Mouse (Mus musculus) midbrain, embryonic 14.5 days (tissue): Measurements from ENCODE around the gene Gm11060. TPM values are rescaled to one million over a fixed set of nuclear protein-coding genes. Genes with fewer than 3 reads are reported as not detected.
A peak's percentile ranks its signal among the peaks of the same experiment; 100 is the strongest.

Experiments
- ATAC-seq: fragments of 200-750 bp; cut with Nextera tagmentation; 2 replicates; pipeline ENCODE4 v1.8.0; 2017; ENCODE audit warnings: moderate number of reproducible peaks, moderate library complexity; ENCODE audit not compliant: low FRiP score, low TSS enrichment
- DNase-seq: peaks from one replicate; pipeline ENCODE4 v3.0.0-alpha.2; 2015
- H3K27ac ChIP-seq: fragments of 300-500 bp; sonication (generic); replicated peaks from 2 replicates; pipeline ENCODE4 v1.5.1; 2014; ENCODE audit warnings: mild to moderate bottlenecking, low read depth, low read length, moderate library complexity
- H3K27me3 ChIP-seq: fragments of 300-500 bp; sonication (generic); 2 replicates; pipeline ENCODE4 v1.6.1; 2014; ENCODE audit warnings: low read length, control low read depth, mixed read lengths; ENCODE audit not compliant: control insufficient read depth, insufficient read depth
- H3K36me3 ChIP-seq: fragments of 300-500 bp; sonication (generic); 2 replicates; pipeline ENCODE4 v1.6.1; 2014; ENCODE audit warnings: low read length, control low read depth; ENCODE audit not compliant: control insufficient read depth, insufficient read depth
- H3K4me1 ChIP-seq: fragments of 300-500 bp; sonication (generic); 2 replicates; pipeline ENCODE4 v1.6.1; 2014; ENCODE audit warnings: mild to moderate bottlenecking, antibody characterized with exemption, low read length, control low read depth; ENCODE audit not compliant: control insufficient read depth, insufficient read depth
- H3K4me2 ChIP-seq: fragments of 300-500 bp; sonication (generic); 2 replicates; pipeline ENCODE4 v1.6.1; 2014; ENCODE audit warnings: mild to moderate bottlenecking, low read length, moderate library complexity
- H3K4me3 ChIP-seq: fragments of 300-500 bp; sonication (generic); replicated peaks from 2 replicates; pipeline ENCODE4 v1.5.1; 2014; ENCODE audit warnings: low read depth, low read length
- H3K9ac ChIP-seq: fragments of 300-500 bp; sonication (generic); replicated peaks from 2 replicates; pipeline ENCODE4 v1.6.1; 2014; ENCODE audit warnings: mild to moderate bottlenecking, low read length, moderate library complexity
- H3K9me3 ChIP-seq: fragments of 300-500 bp; sonication (generic); 2 replicates; pipeline ENCODE4 v1.6.1; 2016; ENCODE audit warnings: low read length, control low read depth, mixed read lengths; ENCODE audit not compliant: control insufficient read depth
- WGBS: fragments of 180-500 bp; shearing (Covaris S2); extraction: QIAGEN DNeasy Blood & Tissue Kit; methylation state at CpG from one replicate; pipeline ENCODE4 v1.1.7; 2014; 5-methylcytosine and 5-hydroxymethylcytosine counted together
- polyA plus RNA-seq: library from polyadenylated mRNA; unstranded; fragments of >200 nt; fragmentation: Nextera tagmentation; extraction: Ambion mirVana; gene quantifications from 2 replicates; pipeline ENCODE4 v1.2.1, GENCODE M21; 2014

Gm11060 gene
- polyA plus RNA-seq, 1 experiment from 2014 or later = not detected

- ATAC-seq (no peak), DNase-seq (no peak)
- peaks cover 95% of the 10 kb centered on the region for H3K27me3 ChIP-seq
- H3K9ac ChIP-seq = no peak overlapping the region
- no peak overlapping the region for H3K27ac ChIP-seq
- no peak overlapping the region for H3K4me2 ChIP-seq
- H3K4me1 ChIP-seq = no peaks in the 10 kb centered on the region
- under 1% methylated on average over 9 of the region's 9 CpGs for WGBS
- H3K36me3 ChIP-seq = no peaks in the 10 kb centered on the region
- H3K4me3 ChIP-seq = no peak overlapping the region
- H3K9me3 ChIP-seq = no peaks in the 10 kb centered on the region
These were observed 32.1 kb downstream of the Gm11060 start for GRCm38 (mm10) chr2:105123881-105124280.

DNA sequence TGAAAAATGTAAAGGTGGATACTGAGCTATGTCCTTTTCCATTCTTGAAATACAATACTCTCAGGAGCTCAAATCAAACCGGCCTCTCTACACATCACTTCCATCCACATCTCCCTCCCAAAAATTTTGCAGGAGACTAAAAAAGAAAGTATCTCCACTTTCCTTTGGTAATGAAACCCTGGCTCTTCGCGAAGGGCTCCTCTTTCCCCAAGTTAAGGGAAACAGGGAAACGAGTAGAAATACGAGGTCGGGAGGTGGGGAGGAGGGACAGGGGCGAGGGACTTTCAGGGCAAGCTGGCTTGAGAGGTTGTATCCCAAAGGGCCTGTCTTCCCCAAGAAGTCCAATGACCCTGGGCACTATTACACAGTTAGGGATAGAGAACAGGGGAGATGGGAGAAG lies 32.6 kb downstream of the Gm11060 start:
- Histone ChIP-seq H3K27me3 (peaks cover 95% of the 10 kb centered on the region), H3K4me2 (no peak overlapping the region), H3K9me3 (no peaks in the 10 kb centered on the region), H3K9ac (no peak overlapping the region), H3K36me3 (no peaks in the 10 kb centered on the region), H3K27ac (no peak overlapping the region), H3K4me3 (no peak overlapping the region), H3K4me1 (no peaks in the 10 kb centered on the region)
- 2% methylated on average over 7 of the region's 7 CpGs for WGBS
- no peak for DNase-seq
- no peak for ATAC-seq

DNA sequence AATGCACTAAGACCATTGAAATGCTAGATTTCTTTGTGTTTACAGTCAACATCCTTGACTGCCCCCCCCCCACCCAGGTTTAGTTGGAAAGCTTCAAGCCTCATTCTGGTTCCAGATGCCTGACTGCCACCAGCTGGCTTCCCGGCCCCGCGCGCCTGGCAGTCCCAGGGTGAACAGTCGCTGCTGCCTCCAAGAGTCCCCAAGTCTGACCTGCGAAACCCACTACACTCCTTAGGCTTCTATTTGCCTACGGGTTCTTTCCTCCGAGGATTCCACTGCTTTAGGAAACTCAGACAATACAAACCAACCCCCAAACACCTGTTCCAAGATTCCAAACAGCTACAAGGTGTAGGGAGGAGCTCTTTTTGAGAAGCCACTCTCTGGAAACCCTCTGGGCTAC lies 33.4 kb downstream of the Gm11060 start:
- ATAC-seq (no peak), DNase-seq (no peak)
- no peak overlapping the region for H3K4me3 ChIP-seq
- H3K4me2 ChIP-seq = no peak overlapping the region
- peaks cover 96% of the 10 kb centered on the region for H3K27me3 ChIP-seq
- H3K4me1 ChIP-seq = no peaks in the 10 kb centered on the region
- no peak overlapping the region for H3K9ac ChIP-seq
- no peaks in the 10 kb centered on the region for H3K36me3 ChIP-seq
- H3K27ac ChIP-seq = no peak overlapping the region
- H3K9me3 ChIP-seq = no peaks in the 10 kb centered on the region
- 1% methylated on average over 8 of the region's 8 CpGs for WGBS

DNA sequence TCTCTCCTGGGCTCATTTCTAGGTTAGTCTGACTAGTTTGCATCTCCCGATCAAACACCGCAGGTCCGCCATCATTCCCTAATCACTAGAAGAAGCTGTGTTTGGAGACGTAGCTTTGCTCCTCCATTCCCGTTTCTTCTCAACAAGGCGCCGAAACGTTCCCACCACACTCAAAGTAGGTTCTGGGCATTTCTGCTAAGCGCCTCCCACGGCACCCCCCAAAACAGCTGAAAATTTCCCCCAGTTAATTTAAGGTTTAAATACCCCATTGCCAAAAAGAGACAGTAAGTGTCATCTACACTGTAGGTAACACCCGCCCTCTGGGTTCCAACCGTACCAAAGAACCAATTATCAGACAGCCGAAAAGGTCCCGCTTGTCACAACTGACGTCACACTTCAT lies 33.8 kb downstream of the Gm11060 start:
- Histone ChIP-seq H3K4me2 (no peak overlapping the region), H3K4me1 (no peaks in the 10 kb centered on the region), H3K36me3 (no peaks in the 10 kb centered on the region), H3K9me3 (no peaks in the 10 kb centered on the region), H3K9ac (no peak overlapping the region), H3K4me3 (no peak overlapping the region), H3K27ac (no peak overlapping the region), H3K27me3 (peaks cover 96% of the 10 kb centered on the region)
- peak; percentile 11 for DNase-seq
- WGBS = 3% methylated on average over 15 of the region's 15 CpGs
- ATAC-seq = no peak

DNA sequence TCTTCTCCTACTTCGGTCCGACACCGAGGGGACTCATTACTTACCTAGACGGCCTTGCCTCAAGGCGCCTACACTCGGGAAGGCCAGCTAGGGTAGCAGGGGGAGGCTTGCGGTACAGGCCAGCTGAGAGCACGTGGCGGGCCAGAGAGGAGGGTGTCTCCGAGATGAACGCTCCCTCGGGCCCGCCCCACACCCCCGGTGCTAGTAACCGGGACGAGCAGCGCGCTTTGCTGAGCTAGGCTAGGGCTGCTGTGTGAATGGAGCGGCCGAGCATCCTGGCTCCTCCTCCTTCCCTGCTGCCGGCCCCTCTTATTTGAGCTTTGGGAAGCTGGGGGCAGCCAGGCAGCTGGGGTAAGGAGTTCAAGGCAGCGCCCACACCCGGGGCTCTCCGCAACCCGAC lies 34.5 kb downstream of the Gm11060 start, which contains the start of gene Wt1:
Gene Wt1 (plus strand): TSS at position 251 of the 400 bp plus-strand sequence.
- DNase-seq (peak; percentile 51), ATAC-seq (peak; percentile 34; the same call in 1 of the 2 replicates)
- Histone ChIP-seq H3K4me2 (peak within 1 kb of the TSS; percentile 25; the same call in 1 of the 2 replicates), H3K9ac (no peak within 1 kb of the TSS), H3K9me3 (no peaks in the 10 kb centered on the region), H3K4me1 (no peaks in the 10 kb centered on the region), H3K36me3 (no peaks in the 10 kb centered on the region), H3K27me3 (peaks cover 96% of the 10 kb centered on the region), H3K27ac (no peak within 1 kb of the TSS), H3K4me3 (peak within 1 kb of the TSS; percentile 15; the same call in 1 of the 2 replicates)
- WGBS = under 1% methylated on average over 25 of the region's 25 CpGs

DNA sequence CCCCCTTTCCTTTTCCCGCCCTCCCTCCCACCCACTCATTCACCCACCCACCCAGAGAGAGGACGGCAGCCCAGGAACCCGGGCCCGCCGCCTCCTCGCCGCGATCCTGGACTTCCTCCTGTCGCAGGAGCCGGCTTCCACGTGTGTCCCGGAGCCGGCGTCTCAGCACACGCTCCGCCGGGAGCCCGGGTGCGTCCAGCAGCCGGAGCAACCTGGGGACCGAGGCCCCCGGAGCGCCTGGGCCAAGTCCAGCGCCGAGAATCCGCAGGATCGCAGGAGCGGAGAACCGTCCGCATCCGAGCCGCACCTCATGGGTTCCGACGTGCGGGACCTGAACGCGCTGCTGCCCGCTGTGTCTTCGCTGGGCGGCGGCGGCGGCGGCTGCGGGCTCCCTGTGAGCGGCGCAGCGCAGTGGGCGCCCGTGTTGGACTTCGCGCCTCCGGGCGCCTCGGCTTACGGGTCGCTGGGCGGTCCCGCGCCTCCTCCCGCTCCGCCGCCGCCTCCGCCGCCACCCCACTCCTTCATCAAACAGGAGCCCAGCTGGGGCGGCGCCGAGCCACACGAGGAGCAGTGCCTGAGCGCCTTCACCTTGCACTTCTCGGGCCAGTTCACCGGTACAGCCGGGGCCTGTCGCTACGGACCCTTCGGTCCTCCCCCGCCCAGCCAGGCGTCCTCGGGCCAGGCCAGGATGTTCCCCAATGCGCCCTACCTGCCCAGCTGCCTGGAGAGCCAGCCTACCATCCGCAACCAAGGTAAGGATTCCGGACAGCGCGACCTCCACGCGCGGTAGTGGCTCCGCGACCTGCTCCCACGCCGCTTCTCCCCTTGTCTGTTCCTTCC lies 35.1 kb downstream of the Gm11060 start:
- H3K27me3 ChIP-seq = peaks cover 96% of the 10 kb centered on the region
- DNase-seq (peak; percentile 52), ATAC-seq (0 out of 2 replicates have a peak, but pooled peaks have one; percentile 8)
- H3K4me2 ChIP-seq = peak overlapping the region; percentile 25; the same call in 1 of the 2 replicates
- no peaks in the 10 kb centered on the region for H3K4me1 ChIP-seq
- no peaks in the 10 kb centered on the region for H3K36me3 ChIP-seq
- WGBS = under 1% methylated on average over 92 of the region's 92 CpGs
- no peak overlapping the region for H3K9ac ChIP-seq
- peak overlapping the region; percentile 15; the same call in 1 of the 2 replicates for H3K4me3 ChIP-seq
- no peaks in the 10 kb centered on the region for H3K9me3 ChIP-seq
- no peak overlapping the region for H3K27ac ChIP-seq

DNA sequence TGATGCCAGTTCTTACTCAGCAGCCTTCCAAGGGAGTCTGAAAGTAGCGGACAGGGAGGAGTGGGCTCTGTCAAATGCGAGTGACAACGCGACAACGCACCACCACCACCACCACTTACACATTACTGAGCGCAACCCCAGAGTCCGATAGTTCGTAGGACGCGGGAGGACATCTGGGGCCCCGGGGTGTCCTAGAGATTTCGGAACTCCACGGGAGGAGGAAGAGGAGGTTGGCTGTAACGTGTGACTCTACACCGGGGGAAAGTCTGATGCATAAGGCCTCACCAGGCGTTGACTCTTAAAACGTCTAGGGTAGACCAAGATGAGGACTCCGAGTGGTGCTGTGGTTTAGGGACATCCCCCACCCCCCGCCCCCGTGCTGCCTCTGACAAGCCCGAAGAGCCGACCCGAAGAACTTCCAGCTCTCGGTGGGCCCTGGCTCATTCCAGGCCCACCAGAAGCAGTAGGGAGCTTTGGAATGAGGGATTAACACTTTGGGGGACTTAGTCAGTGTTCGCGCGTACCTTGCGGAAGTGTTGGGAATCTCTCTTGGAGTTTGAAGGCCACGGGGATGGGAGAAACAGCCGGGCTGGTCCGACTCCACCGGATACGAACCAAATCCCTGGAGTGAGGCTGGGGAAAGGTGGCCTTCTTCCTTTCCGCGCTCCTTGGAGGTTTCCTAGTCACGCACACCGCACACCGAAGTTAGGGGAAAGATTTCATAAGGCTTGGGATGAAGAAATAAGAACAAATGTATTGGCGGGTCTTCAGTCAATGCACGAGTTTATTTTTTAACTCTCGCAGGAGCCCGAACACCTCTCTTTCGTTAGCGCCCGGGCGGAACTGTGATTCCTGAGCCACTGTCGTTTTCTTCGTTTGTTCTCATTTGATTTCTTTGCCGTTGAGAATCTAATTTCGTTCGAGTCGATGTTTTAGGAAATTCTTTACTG lies 36.0 kb downstream of the Gm11060 start:
- Histone ChIP-seq H3K27ac (no peak overlapping the region), H3K36me3 (no peaks in the 10 kb centered on the region), H3K9ac (no peak overlapping the region), H3K27me3 (peaks cover 98% of the 10 kb centered on the region), H3K4me1 (no peaks in the 10 kb centered on the region), H3K4me3 (no peak overlapping the region), H3K9me3 (no peaks in the 10 kb centered on the region), H3K4me2 (no peak overlapping the region; the same call in 1 of the 2 replicates)
- 1% methylated on average over 52 of the region's 52 CpGs for WGBS
- DNase-seq = peak; percentile 46
- no peak for ATAC-seq

GRCm38 (mm10) chr2:105128564-105128963 lies 36.7 kb downstream of the Gm11060 start:
- WGBS = 3% methylated on average over 12 of the region's 12 CpGs
- no peak overlapping the region for H3K9ac ChIP-seq
- DNase-seq = no peak

More at GRCm38 (mm10) chr2:105128564-105128963, 36.7 kb downstream of the Gm11060 start:
- Histone ChIP-seq H3K27ac (no peak overlapping the region), H3K27me3 (peaks cover 98% of the 10 kb centered on the region), H3K9me3 (no peaks in the 10 kb centered on the region), H3K4me1 (no peaks in the 10 kb centered on the region), H3K36me3 (no peaks in the 10 kb centered on the region), H3K4me2 (no peak overlapping the region), H3K4me3 (no peak overlapping the region)
- no peak for ATAC-seq
